Mouse (Mus musculus) gastrocnemius, adult 8-10 months (tissue): Measurements from ENCODE around the gene Nrl. TPM values are rescaled to one million over a fixed set of nuclear protein-coding genes. Genes with fewer than 3 reads are reported as not detected.
A peak's percentile ranks its signal among the peaks of the same experiment; 100 is the strongest.

ENCODE experiments used
- DNase-seq, 2 experiments: peaks; one replicate each; pipeline ENCODE4 v3.0.0; 2022; ENCODE audit warnings: low spot score in 2 of 2
- total RNA-seq, 4 experiments: library from RNA; stranded (reverse); gene quantifications; 2 replicates each; pipeline ENCODE4 v1.2.4; 2022

Gene Nrl
- total RNA-seq = not detected

DNA sequence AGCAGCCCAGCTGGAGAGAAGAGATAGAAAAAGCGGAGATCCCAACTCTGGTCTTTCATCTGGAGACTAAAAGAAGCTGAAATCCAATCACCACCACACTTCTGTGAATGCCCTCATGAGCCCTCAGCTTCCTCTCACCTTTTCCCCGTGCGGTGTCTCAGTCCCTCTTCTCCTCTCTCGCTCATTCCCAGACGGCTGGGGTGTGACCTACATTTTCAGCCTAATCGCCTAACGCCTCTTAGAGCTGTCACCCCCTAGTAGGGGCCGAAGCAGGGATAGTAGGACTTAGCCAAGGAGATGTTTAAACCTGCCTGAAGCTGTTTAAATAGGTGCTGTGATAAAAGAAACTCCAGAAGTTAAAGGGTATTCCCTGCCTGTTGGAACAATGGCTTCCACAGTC lies at the start of gene Nrl:
Nrl (minus strand) TSS at position 197 of the 400 bp plus-strand sequence.
- DNase-seq = no peak

GRCm38 (mm10) chr14:55571760-55572159 lies 47.0 kb upstream of the Nrl start:
- no peak for DNase-seq

DNA sequence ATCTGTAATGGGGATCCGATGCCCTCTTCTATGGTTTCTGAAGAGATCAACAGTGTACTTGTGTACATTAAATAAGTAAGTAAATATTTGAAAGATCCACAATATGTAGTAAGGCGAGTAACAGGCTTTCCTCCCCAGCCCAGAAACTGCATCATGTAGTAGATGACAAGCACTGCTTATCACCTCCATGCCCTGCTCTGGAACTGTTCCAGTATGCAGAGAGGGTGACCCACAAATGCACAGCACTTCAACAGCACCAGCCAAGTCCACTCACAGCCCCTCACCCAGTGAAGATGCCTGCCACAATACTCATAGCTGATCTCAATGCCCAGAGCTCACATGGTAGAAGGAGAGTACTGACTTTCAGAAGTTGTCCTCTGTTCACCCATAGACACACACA lies 45.8 kb upstream of the Nrl start:
- DNase-seq = no peak

DNA sequence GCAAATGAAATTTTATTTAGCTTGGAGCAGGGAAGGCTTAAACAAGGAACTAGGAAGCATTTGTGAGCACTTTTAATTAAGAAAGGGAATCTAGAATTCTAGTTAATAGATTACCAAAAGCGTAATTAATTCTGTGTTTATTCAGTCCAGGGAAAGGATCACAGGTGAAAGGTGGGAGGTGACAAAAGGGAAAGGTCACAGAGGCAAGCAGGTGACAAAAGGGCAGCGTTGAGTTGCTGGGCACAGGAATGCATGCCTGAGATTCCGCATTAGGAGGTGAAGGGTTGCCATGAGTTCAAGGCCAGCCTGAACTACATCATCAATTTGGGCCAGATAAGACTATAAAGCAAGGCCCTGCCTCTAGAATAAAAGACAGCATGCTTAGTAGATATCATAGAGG lies 42.7 kb upstream of the Nrl start:
- no peak for DNase-seq

DNA sequence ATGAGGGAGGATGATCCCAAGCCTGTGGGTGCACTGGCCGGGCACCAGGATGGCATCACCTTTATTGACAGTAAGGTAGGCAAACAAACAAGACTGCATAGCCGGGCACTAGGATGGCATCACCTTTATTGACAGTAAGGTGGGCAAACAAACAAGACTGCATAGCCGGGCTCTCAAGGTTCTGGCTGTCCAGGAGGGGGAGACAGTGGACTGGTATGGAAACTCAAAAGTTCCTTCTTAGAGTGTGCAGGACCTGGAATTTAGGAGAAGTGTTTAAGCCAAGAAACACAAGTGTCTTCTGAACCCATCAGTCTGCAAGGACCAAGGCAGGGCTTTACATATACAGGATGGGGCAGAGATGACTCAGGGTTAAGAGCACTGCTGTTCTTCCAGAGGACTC lies 41.0 kb upstream of the Nrl start:
- no peak for DNase-seq

DNA sequence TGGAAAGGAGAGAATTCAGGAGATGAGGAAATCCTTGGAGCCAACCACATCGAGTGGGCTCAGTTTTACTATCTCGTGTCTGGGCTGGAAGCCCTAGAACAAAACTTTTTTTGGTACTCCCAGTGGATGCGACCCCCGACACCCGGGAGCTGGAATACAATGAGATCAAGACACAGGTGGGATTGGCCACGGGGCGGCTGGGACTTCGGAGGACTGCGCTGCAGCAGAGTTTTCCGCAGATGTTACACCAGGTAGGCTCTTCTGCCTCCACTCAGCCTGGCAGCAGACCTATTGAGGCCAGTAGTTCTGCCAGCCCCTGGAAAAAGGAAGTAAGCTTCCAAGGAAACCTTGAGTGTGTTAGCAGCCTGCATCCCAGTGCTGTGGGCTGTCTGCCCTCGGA lies 38.5 kb upstream of the Nrl start:
- DNase-seq = no peak

- DNase-seq = no peak
Observed at GRCm38 (mm10) chr14:55561860-55562259, 37.1 kb upstream of the Nrl start.

GRCm38 (mm10) chr14:55560202-55561073 lies 35.7 kb upstream of the Nrl start, which contains the start of gene A730061H03Rik:
TSS of gene A730061H03Rik (minus strand) at chr14:55560406.
- DNase-seq = peak; percentile 97

DNA sequence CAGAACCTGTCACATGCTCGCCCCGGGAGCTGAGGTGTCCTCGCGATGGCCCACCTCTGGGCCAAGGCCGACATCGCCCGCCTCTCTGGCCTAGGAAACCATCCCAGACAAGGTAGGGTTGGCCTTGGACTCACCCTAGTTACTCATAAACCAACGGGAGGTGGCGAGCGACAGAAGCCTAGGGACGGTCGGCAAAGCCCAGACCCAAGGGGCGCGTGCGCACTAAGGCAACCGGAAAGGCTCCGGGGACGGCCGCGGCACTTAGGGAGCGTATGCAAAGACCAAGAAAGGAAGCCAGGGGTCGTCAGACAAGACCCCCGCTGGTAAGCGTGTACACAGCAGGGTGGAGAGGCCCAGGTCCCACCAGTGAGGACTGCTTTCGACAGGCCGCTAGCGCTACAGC lies 35.0 kb upstream of the Nrl start, which contains the start of gene Dcaf11:
Dcaf11 (plus strand) TSS at position 208 of the 403 bp plus-strand sequence.
- DNase-seq = peak; percentile 84 to 91

DNA sequence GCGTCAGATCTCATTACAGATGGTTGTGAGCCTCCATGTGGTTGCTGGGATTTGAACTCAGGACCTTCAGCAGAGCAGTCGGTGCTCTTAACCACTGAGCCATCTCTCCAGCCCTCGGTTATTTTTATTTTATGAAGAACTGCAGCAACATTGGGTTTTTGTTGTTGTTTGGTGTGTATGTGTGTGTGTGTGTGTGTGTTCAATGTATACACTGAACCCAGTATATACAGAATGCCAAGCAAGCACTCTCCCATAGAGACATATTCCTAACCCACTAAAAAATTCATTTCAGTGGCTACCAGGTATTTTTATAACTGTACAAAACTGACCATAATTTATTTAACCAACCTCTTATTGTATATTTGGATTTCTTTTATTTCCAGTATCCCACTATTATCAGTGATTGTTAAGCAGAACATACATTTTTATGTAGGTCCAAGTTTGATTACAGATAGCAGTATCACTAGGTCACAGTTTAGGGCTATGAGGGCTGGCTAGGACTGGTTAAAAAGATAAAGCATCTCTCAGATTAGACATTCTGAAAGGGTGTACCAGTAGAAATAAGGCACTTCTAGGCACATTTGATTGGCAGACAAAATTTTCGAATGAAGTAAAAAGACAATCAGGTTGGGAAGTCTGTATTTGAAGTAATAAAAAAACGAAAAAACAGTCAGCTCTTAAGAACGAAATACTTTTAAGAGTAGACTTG lies 34.1 kb upstream of the Nrl start:
- DNase-seq = no peak

- no peak for DNase-seq
Observed at GRCm38 (mm10) chr14:55557587-55557986, 32.8 kb upstream of the Nrl start.

- DNase-seq = peak; percentile 55 to 61
Observed at GRCm38 (mm10) chr14:55557003-55557402, 32.2 kb upstream of the Nrl start.

DNA sequence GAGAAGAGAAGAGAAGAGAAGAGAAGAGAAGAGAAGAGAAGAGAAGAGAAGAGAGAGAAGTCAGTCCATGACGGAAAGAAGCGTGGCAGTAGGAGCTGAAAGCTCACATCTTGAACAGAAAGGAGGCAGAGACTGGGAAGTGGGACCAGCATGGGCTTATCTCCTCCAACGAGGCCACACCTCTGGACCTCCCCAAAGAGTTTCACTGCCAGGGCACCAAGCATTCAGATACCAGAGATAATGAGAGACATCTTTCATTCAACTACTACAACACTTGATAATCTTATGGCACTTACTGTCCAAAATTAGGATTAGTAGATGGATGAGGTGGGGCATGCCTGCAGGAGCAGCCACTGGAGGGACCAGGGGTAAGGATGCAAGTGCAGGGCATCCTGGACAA lies 31.0 kb upstream of the Nrl start:
- no peak for DNase-seq

- DNase-seq = no peak
Observed at GRCm38 (mm10) chr14:55554635-55555034, 29.9 kb upstream of the Nrl start.

- DNase-seq = no peak
Observed at GRCm38 (mm10) chr14:55551794-55552193, 27.0 kb upstream of the Nrl start.

GRCm38 (mm10) chr14:55551347-55551746 lies 26.6 kb upstream of the Nrl start:
- DNase-seq = no peak

DNA sequence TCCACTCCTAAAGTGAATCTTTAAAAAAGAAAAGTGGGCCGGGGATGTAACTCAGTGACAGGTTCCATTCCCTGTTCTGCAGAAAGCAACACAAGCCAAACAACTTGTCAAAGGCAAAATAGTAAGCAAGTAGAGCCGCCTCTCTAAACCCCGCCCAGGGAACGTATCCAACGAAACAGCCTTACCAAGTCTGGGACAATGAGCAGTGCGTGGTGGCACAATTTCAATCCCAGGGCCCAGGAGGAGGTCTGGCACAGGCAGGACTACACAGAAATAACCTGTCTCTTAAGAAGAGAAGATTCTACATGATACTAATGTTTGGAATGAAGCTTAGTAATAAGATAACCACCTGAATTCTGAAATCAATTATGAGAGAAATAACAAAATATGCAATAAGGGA lies 25.4 kb upstream of the Nrl start:
- DNase-seq = no peak

DNA sequence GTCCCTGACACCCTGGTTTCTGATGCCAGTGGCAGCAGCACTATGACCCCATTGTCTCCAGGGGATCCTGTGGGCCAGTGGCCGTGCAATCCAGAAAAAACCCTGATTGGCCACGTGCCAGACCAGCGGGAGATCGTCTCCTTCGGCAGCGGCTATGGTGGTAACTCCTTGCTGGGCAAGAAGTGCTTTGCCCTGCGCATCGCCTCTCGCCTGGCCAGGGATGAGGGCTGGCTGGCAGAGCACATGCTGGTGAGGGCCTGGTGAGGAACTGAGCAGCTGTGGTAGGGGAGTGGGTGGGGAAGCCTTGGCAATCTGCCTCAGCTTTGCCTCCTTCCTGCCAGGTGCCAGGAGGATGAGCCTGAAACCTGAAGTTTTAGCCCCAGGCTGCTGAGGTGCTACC lies 19.6 kb upstream of the Nrl start:
- no peak for DNase-seq

DNA sequence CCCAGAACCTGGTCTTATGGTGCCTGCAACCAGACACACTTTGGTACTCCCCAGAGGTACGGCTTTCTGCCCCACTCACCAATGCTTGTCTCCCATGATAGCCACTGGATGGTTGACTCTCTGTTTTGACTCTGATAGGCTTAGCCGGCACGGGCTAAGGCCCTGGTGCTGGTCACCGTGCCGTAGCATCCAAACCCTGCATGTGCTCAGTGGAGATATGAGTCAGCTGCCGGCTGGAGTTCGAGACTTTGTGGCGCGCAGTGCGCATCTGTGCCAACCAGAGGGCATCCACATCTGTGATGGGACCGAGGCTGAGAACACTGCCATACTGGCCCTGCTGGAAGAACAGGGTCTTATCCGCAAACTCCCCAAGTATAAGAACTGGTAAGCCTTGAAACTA lies 17.5 kb upstream of the Nrl start:
- DNase-seq = no peak

- peak; percentile 48 to 59 for DNase-seq
Observed at GRCm38 (mm10) chr14:55540787-55541321, 16.1 kb upstream of the Nrl start.

DNA sequence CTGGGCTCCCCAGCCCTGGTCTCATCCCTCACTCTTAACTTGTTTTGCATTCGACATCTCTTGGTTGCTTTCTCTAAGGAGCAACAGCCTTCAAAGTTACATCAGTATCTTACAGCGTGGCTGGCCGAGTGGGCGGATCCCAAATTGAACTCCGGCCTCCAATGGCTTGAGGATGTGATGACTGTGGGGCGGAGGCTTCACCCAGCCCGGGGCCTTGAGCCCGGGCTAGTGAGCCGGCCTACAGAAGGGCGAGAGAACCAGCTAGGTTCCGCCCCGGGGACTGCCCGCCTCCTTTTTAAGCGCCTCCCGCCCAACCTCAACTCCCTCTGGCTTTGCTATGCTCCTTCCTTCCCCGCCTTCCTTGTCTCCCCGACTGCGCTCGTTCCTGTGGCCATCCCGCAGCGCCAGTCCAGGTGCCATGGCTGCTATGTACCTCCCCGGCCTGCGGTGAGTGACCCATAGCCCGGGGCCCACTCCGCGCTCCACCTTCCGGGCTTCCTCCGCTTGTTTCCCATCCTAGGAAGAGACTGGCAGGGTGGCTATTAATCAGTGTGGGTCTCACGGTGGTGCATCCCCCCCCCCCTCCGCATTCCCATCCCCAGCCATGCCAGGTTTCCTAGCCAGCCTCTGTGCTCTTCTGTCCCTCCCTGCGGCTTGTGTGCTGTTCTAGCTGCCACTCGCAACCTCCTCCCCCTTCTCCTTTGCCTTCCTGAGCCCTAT lies 15.4 kb upstream of the Nrl start, which contains the start of gene Pck2:
Pck2 (plus strand) TSS at position 200 of the 720 bp plus-strand sequence.
- DNase-seq = peak; percentile 81 to 89
